In genomic region chr13:101092033-101092742, GRCm38 (mm10) we compare ENCODE assay signal across 9 mouse cellular contexts.
A peak's percentile ranks its signal among the peaks of the same experiment; 100 is the strongest.
DNase-seq lines count a peak whose midpoint lies in the region; ATAC-seq lines count a peak whose summit lies in the region.
"Had no signal": no experiment of that assay in that cellular context is flagged by ENCODE, and none has a peak within 500 bp of the region (broad histone marks: within the 10 kb centered on the region; RNA-seq: fewer than 3 reads in every experiment).

No protein-coding gene starts in this region.

- ATAC-seq in midbrain, embryonic 12.5 days (ENCODE audit: low FRiP score, low read depth): 0 out of 2 replicates have a peak, but pooled peaks have one; percentile 38
- no peak for ATAC-seq in midbrain, embryonic 11.5 days (ENCODE audit: low FRiP score)
- ATAC-seq in midbrain, embryonic 16.5 days: peak; percentile 86

- no peak overlapping the region for H3K27ac ChIP-seq in midbrain, embryonic 12.5 days (replicated peaks)
- H3K27ac ChIP-seq in midbrain, embryonic 11.5 days (ENCODE audit: low read depth, low read length): no peak overlapping the region
- 0 out of 2 replicates have a peak overlapping the region, but pooled peaks have one; percentile 8 for H3K27ac ChIP-seq in midbrain, embryonic 16.5 days (ENCODE audit: low read length)

- WGBS in midbrain, embryonic 12.5 days: 79% methylated on average over 18 of the region's 18 CpGs
- WGBS in midbrain, embryonic 11.5 days: 85% methylated on average over 18 of the region's 18 CpGs
- WGBS in midbrain, embryonic 16.5 days: 60% methylated on average over 18 of the region's 18 CpGs

- no peaks in the 10 kb centered on the region for H3K36me3 ChIP-seq in midbrain, embryonic 12.5 days
- H3K36me3 ChIP-seq in midbrain, embryonic 11.5 days (ENCODE audit: control insufficient read depth, insufficient read depth, low read length): no peaks in the 10 kb centered on the region
- no peaks in the 10 kb centered on the region for H3K36me3 ChIP-seq in midbrain, embryonic 16.5 days (ENCODE audit: control insufficient read depth, insufficient read depth, low read length)

- H3K27me3 ChIP-seq in midbrain, embryonic 12.5 days: no peaks in the 10 kb centered on the region
- no peaks in the 10 kb centered on the region for H3K27me3 ChIP-seq in midbrain, embryonic 11.5 days (ENCODE audit: control insufficient read depth, insufficient read depth, low read length)
- H3K27me3 ChIP-seq in midbrain, embryonic 16.5 days (ENCODE audit: control insufficient read depth, insufficient read depth, low read depth, low read length): no peaks in the 10 kb centered on the region
- H3K27me3 ChIP-seq: megakaryocyte, embryonic 14.5 days had no signal

- no peaks in the 10 kb centered on the region for H3K4me1 ChIP-seq in midbrain, embryonic 12.5 days
- H3K4me1 ChIP-seq in midbrain, embryonic 11.5 days (ENCODE audit: control insufficient read depth, insufficient read depth, low read length): no peaks in the 10 kb centered on the region
- H3K4me1 ChIP-seq in midbrain, embryonic 16.5 days (ENCODE audit: control insufficient read depth, insufficient read depth, low read length): no peaks in the 10 kb centered on the region
- H3K4me1 ChIP-seq: megakaryocyte, embryonic 14.5 days had no signal

- no peak overlapping the region for H3K4me2 ChIP-seq in midbrain, embryonic 12.5 days (replicated peaks)
- H3K4me2 ChIP-seq in midbrain, embryonic 11.5 days: no peak overlapping the region
- H3K4me2 ChIP-seq in midbrain, embryonic 16.5 days (ENCODE audit: low read length): peak overlapping the region; percentile 7; the same call in 1 of the 2 replicates

- H3K4me3 ChIP-seq in midbrain, embryonic 12.5 days: no peak overlapping the region
- H3K4me3 ChIP-seq in midbrain, embryonic 11.5 days (ENCODE audit: low read depth, low read length): no peak overlapping the region
- no peak overlapping the region for H3K4me3 ChIP-seq in midbrain, embryonic 16.5 days (ENCODE audit: low read depth, low read length)
- H3K4me3 ChIP-seq: megakaryocyte, embryonic 14.5 days had no signal

- no peak for DNase-seq in midbrain, embryonic 11.5 days (ENCODE audit: low spot score, missing footprints)
- peak; percentile 73 for DNase-seq in cerebellum, adult 9-11 months
- peak; percentile 63 to 79 for DNase-seq in heart, adult 9 months (ENCODE audit: low spot score in 2 of 2)
- DNase-seq in layer of hippocampus, postnatal 36 days: peak; percentile 48 to 49
- DNase-seq in spleen, postnatal 10 days (ENCODE audit: low spot score in 2 of 2): no peak
- no peak for DNase-seq in natural killer cell, adult 2 months (ENCODE audit: low spot score in 2 of 2)

- no peaks in the 10 kb centered on the region for H3K9me3 ChIP-seq in midbrain, embryonic 12.5 days
- H3K9me3 ChIP-seq in midbrain, embryonic 11.5 days (ENCODE audit: control insufficient read depth, low read length): no peaks in the 10 kb centered on the region
- H3K9me3 ChIP-seq in midbrain, embryonic 16.5 days (replicated peaks; ENCODE audit: control insufficient read depth, low read length, poor library complexity, severe bottlenecking): no peaks in the 10 kb centered on the region

- H3K9ac ChIP-seq in midbrain, embryonic 12.5 days (replicated peaks): no peak overlapping the region
- H3K9ac ChIP-seq in midbrain, embryonic 11.5 days (ENCODE audit: low read length): no peak overlapping the region
- H3K9ac ChIP-seq in midbrain, embryonic 16.5 days (ENCODE audit: low read depth, low read length): no peak overlapping the region

Comparison
In these comparisons a context has a peak if more than half of its experiments do, and no peak if none do; other contexts are left out.
1. DNase-seq: peak in cerebellum, adult 9-11 months (single experiment), heart, adult 9 months (2 of 2) and layer of hippocampus, postnatal 36 days (2 of 2); none in midbrain, embryonic 11.5 days (single experiment), spleen, postnatal 10 days (0 of 2) and natural killer cell, adult 2 months (0 of 2).